Mouse (Mus musculus) erythroblast, embryonic 14.5 days (primary cell): ENCODE measurements around the gene Ing4.

Source experiments
- GATA1 ChIP-seq: IDR thresholded peaks from 2 replicates; pipeline ENCODE4 v1.6.1; 2012; ENCODE audit warnings: low read length, inconsistent platforms, mixed read lengths
- TAL1 ChIP-seq: IDR thresholded peaks from 3 replicates; pipeline ENCODE4 v1.6.1; 2012; ENCODE audit warnings: low read length, inconsistent platforms, mixed read lengths

GRCm38 (mm10) chr6:124993365-124993764, 46.2 kb upstream of the Ing4 start:
- no peak for TF ChIP-seq TAL1
- TF ChIP-seq GATA1 = no peak
